Mouse (Mus musculus) leukemia stem cell, adult 10-12 weeks (primary cell): ENCODE results near the gene Mrgpra1. TPM values are rescaled to one million over a fixed set of nuclear protein-coding genes. Genes with fewer than 3 reads are reported as not detected.

Source experiments
- polyA plus RNA-seq: library from polyadenylated mRNA; stranded (reverse); fragments of >175 nt; gene quantifications from 2 replicates; pipeline ENCODE4 v1.2.3, GENCODE M21; 2012; ENCODE audit warnings: low replicate concordance

Gene Mrgpra1
- not detected in 2 replicates for polyA plus RNA-seq

DNA sequence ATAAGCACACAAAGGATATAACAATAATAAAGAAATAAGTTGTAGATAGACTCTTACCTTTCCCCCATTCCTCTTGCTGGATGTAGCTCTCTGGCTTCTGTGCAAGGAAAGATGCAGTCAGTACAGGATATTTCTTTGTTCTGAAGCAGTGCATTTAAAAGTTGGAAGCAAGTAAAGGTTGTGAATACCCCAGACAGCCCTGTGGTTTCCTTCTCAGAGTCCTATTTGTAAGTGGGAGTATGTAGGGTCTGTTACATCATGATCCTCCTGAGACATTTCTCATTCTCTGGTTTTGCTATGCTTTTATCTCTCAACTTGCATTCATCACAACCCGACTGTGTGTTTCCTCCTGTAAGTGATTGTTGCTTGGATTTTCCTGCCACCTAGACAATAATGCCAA is at the start of gene Mrgpra1:
Gene Mrgpra1 (minus strand): TSS at position 101 of the 400 bp plus-strand sequence.

Other genes with a start within 250 kb of the Mrgpra1 start
- gene Ptpn5, start 220.6 kb downstream of the Mrgpra1 start, polyA plus RNA-seq, result 0.16 and 0.34 TPM in 2 replicates
- gene Mrgpra6, start 149.3 kb downstream of the Mrgpra1 start, polyA plus RNA-seq, result not detected in 2 replicates
- gene Mrgpra9, start 101.4 kb downstream of the Mrgpra1 start, polyA plus RNA-seq, result not detected in 2 replicates
- gene Mrgpra2a, start 97.9 kb upstream of the Mrgpra1 start, polyA plus RNA-seq, result not detected in 2 replicates
- gene Mrgpra2b, start 174.6 kb upstream of the Mrgpra1 start, polyA plus RNA-seq, result not detected in 2 replicates
- not detected in 2 replicates for gene Mrgpra3, start 247.1 kb upstream of the Mrgpra1 start, polyA plus RNA-seq